Mouse (Mus musculus) limb, embryonic 12.5 days (tissue): ENCODE measurements around the gene Hcn2. TPM values are rescaled to one million over a fixed set of nuclear protein-coding genes. Genes with fewer than 3 reads are reported as not detected.
A peak's percentile ranks its signal among the peaks of the same experiment; 100 is the strongest.

Source experiments
- ATAC-seq: fragments of 200-750 bp; cut with Nextera tagmentation; 2 replicates; pipeline ENCODE4 v1.8.0; 2017; ENCODE audit warnings: low read depth, moderate TSS enrichment; ENCODE audit not compliant: insufficient number of reproducible peaks, insufficient read depth, low FRiP score, low TSS enrichment
- H3K27ac ChIP-seq: fragments of 300-500 bp; sonication (generic); 2 replicates; pipeline ENCODE4 v1.5.1; 2016; ENCODE audit warnings: mild to moderate bottlenecking, moderate library complexity
- H3K27me3 ChIP-seq: fragments of 300-500 bp; sonication (generic); 2 replicates; pipeline ENCODE4 v1.6.1; 2016; ENCODE audit warnings: mild to moderate bottlenecking, moderate library complexity
- H3K36me3 ChIP-seq: fragments of 300-500 bp; sonication (generic); 2 replicates; pipeline ENCODE4 v1.6.1; 2016; ENCODE audit warnings: mild to moderate bottlenecking, moderate library complexity
- H3K4me1 ChIP-seq: fragments of 300-500 bp; sonication (generic); replicated peaks from 2 replicates; pipeline ENCODE4 v1.6.1; 2016
- H3K4me2 ChIP-seq: fragments of 300-500 bp; sonication (generic); 2 replicates; pipeline ENCODE4 v1.6.1; 2016; ENCODE audit warnings: mild to moderate bottlenecking, moderate library complexity
- H3K4me3 ChIP-seq: fragments of 300-500 bp; sonication (generic); replicated peaks from 2 replicates; pipeline ENCODE4 v1.5.1; 2016; ENCODE audit warnings: mild to moderate bottlenecking
- H3K9ac ChIP-seq: fragments of 300-500 bp; sonication (generic); replicated peaks from 2 replicates; pipeline ENCODE4 v1.6.1; 2016; ENCODE audit warnings: mild to moderate bottlenecking, moderate library complexity
- H3K9me3 ChIP-seq: fragments of 300-500 bp; sonication (generic); 2 replicates; pipeline ENCODE4 v1.6.1; 2016; ENCODE audit warnings: mild to moderate bottlenecking, moderate library complexity
- WGBS: fragments of 180-500 bp; shearing (Covaris S2); methylation state at CpG from one replicate; pipeline ENCODE4 v1.1.7; 2016; 5-methylcytosine and 5-hydroxymethylcytosine counted together
- polyA plus RNA-seq: library from polyadenylated mRNA; unstranded; fragments of >200 nt; fragmentation: Nextera tagmentation; extraction: Ambion mirVana; gene quantifications from 2 replicates; pipeline ENCODE4 v1.2.1, GENCODE M21; 2016

Gene Hcn2
- polyA plus RNA-seq, 1 experiment from 2014 or later = 0.15 TPM

DNA sequence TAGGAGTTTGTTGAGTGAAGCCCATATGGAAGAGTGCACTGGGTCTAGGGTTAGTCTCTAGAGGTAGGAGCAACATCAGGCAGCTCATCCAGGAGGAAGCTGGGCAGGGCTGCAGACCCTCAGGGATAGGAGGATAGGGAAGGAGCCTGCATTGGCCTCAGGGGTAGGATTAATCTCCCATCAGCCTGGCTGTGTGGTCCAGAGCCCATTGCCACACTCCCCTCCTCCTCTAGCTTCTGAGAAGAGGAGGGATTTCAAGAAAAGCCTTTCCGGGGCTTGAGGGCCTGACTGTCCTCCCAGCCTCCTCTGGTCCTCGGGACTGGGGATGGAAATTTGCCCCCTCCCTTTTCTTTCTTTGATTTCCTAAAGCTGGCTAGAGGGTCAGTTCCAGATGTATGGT, 62.8 kb downstream of the Hcn2 start:
- WGBS = 19% methylated on average over 2 of the region's 2 CpGs
- Histone ChIP-seq H3K27me3 (peaks cover 70% of the 10 kb centered on the region), H3K4me1 (peaks cover 39% of the 10 kb centered on the region), H3K27ac (0 out of 2 replicates have a peak overlapping the region, but pooled peaks have one; percentile 7), H3K36me3 (no peaks in the 10 kb centered on the region), H3K4me3 (peak overlapping the region; percentile 42; the same call in 1 of the 2 replicates), H3K9me3 (peaks cover 6% of the 10 kb centered on the region; the same call in 1 of the 2 replicates), H3K4me2 (no peak overlapping the region), H3K9ac (no peak overlapping the region)
- ATAC-seq = no peak

DNA sequence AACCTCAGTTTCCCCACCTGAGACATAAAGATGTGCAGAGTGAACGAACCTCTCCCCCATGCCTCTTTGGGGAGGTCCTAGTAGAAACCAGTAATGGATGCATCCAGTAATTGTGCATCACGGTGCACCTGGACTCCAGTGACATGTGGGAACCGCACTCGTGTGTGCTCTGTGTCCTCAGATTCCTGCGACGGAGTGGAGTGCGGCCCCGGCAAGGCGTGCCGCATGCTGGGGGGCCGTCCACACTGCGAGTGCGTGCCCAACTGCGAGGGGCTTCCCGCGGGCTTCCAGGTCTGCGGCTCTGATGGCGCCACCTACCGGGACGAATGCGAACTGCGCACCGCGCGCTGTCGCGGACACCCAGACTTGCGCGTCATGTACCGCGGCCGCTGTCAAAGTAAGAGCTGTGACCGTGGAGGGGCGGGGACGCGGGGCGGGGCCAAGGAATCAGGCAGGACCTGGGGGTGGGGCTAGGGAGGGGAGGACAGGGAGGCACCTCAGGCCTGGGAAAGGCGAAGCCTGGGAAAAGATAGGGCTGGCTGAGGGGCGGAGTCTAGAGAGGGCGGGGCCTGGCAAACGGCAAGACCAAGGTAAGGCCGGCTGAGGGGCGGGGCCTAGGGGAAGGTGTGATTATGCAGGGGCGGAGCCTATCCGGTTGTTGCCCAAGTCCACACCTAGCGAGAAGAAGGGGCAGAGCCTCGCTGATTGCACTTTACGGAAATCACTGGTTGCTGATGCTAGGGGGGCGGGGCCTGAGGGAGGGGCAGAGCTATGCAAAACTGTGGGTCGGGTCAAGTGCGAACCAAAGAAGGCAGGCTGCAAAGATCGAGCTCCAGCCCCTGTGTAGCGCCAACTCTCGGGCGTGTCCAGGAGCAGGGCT, 63.6 kb downstream of the Hcn2 start:
- H3K36me3 ChIP-seq = no peaks in the 10 kb centered on the region
- peaks cover 79% of the 10 kb centered on the region for H3K27me3 ChIP-seq
- H3K4me2 ChIP-seq = peak overlapping the region; percentile 68
- H3K4me1 ChIP-seq = peaks cover 39% of the 10 kb centered on the region
- no peak overlapping the region for H3K27ac ChIP-seq
- 2% methylated on average over 55 of the region's 55 CpGs for WGBS
- peaks cover 4% of the 10 kb centered on the region; the same call in 1 of the 2 replicates for H3K9me3 ChIP-seq
- ATAC-seq = peak; percentile 81
- 0 out of 2 replicates have a peak overlapping the region, but pooled peaks have one; percentile 23 for H3K9ac ChIP-seq
- peak overlapping the region; percentile 42 for H3K4me3 ChIP-seq

DNA sequence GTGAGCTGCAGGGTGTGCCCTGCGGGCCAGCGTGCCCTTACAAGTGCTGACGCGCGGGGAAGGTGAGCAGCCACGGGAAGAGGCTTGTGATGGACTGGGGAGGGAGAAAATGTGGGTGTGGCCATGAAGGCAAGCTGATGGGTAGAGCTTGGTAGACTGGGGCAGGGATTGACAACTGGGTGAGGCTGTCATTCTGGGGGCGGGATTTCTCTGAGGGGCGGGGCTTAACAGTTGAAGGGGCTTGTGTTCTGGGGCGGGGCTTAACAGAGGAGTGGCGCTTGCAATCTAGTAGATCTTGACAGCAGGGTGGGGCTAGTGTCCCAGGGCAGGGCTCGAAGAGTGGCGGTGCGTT, 64.2 kb downstream of the Hcn2 start:
- 0 out of 2 replicates have a peak overlapping the region, but pooled peaks have one; percentile 23 for H3K9ac ChIP-seq
- no peak overlapping the region for H3K27ac ChIP-seq
- peak; percentile 1; the same call in 1 of the 2 replicates for ATAC-seq

DNA sequence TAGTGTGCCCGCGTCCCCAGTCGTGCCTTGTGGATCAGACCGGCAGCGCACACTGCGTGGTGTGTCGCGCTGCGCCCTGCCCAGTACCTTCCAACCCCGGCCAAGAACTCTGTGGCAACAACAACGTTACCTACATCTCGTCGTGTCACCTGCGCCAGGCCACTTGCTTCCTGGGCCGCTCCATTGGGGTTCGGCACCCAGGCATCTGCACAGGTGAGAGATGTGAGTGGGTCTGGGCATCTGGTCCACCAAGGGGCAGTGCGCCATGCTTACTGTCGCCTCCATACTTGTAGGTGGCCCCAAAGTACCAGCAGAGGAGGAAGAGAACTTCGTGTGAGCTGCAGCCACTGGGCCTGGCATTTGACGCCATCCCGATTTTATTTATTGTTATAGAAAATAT, 64.7 kb downstream of the Hcn2 start:
- 26% methylated on average over 21 of the region's 21 CpGs for WGBS
- Histone ChIP-seq H3K9me3 (no peaks in the 10 kb centered on the region), H3K36me3 (no peaks in the 10 kb centered on the region), H3K27me3 (peaks cover 81% of the 10 kb centered on the region), H3K4me3 (peak overlapping the region; percentile 42), H3K27ac (no peak overlapping the region), H3K4me2 (peak overlapping the region; percentile 68), H3K4me1 (peaks cover 39% of the 10 kb centered on the region), H3K9ac (0 out of 2 replicates have a peak overlapping the region, but pooled peaks have one; percentile 23)
- no peak for ATAC-seq

More for the DNA sequence above, 64.2 kb downstream of the Hcn2 start:
- H3K27me3 ChIP-seq = peaks cover 81% of the 10 kb centered on the region
- no peaks in the 10 kb centered on the region for H3K9me3 ChIP-seq
- peak overlapping the region; percentile 68 for H3K4me2 ChIP-seq
- WGBS = 3% methylated on average over 13 of the region's 13 CpGs
- H3K4me1 ChIP-seq = peaks cover 39% of the 10 kb centered on the region
- H3K36me3 ChIP-seq = no peaks in the 10 kb centered on the region
- peak overlapping the region; percentile 42 for H3K4me3 ChIP-seq

DNA sequence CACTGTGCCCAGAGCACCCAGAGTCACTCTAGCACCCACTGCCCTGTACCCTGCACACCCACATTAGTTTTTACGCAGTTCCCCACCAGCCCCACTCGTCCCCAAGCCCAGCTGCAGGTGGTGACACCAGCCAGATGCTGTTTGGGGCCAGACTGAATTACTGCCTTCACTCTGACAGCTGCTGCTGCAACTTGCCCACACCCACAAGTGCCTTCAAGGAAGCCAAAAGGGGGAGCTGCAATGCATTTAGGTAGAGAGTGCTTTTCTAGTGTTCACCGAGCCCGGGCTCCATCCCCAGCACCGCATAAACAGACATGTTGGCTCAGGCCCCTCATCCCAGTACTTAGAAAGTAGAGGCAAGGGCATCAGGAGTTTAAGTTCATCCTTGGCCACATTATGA, 65.5 kb downstream of the Hcn2 start:
- Histone ChIP-seq H3K36me3 (no peaks in the 10 kb centered on the region), H3K27me3 (peaks cover 76% of the 10 kb centered on the region), H3K9me3 (no peaks in the 10 kb centered on the region), H3K4me1 (peaks cover 36% of the 10 kb centered on the region), H3K4me2 (no peak overlapping the region), H3K9ac (no peak overlapping the region), H3K4me3 (no peak overlapping the region), H3K27ac (no peak overlapping the region)
- 50% methylated on average over 5 of the region's 5 CpGs for WGBS
- ATAC-seq = no peak

DNA sequence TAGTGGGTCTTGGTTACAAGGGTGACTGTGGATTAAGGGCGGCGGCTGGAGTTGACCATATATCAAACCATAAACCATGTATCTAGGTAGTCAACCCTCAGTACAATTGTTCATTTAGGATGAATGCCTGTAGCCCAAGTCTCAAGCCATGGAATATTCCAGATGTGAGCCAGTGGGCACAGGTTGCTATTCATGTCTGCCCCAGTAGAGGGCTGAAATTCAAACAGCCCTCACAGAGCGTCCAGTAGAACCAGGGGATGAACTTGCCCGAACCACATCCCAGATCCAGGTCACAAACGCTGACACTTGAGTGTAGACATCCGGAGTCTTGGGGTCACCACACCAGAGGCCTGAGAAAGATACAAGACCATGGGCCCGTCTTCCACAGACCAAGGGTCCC, 66.6 kb downstream of the Hcn2 start:
- H3K27me3 ChIP-seq = peaks cover 65% of the 10 kb centered on the region
- no peaks in the 10 kb centered on the region for H3K36me3 ChIP-seq
- ATAC-seq = no peak
- no peak overlapping the region for H3K4me3 ChIP-seq
- no peaks in the 10 kb centered on the region for H3K9me3 ChIP-seq
- peaks cover 25% of the 10 kb centered on the region for H3K4me1 ChIP-seq
- WGBS = 63% methylated on average over 7 of the region's 7 CpGs
- no peak overlapping the region for H3K4me2 ChIP-seq
- H3K27ac ChIP-seq = no peak overlapping the region
- no peak overlapping the region for H3K9ac ChIP-seq

DNA sequence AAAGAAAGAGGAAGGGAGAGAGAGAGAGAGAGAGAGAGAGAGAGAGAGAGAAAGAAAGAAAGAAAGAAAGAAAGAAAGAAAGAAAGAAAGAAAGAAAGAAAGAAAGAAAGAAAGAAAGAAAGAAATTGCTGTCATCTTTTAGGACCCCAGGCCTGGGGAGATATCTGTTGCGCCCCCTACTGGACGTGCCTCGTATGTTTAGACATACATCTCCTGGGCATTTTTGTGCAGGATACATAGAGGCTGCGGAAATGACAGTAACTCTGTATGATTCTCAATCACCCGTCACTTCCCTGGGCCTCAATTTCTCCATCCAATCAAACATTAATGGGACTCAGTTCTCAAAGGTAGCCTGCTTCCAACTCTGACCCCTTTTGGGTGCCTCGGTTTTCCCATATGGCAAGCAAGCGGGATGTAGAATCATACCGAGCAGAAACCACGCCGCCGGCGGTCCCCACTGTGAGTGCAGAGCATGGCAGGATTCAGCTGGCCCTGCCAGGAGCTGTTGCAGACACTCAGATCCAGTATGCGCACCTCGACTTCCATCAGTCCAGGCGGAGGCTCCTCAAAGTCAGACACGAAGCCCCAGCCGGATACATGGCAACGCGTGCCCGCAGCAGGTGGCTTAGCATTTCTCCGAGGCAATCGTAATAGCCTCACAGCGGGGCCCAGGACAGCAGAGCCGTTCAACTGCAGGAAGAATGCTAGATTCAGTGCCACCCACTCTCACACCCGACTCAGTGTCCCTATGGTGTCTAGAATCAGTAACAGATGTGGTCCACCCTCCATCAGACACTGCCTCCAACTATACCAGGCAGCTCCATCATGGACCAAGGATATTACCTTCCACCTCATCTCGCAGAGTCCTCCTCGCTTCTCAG, 67.7 kb downstream of the Hcn2 start:
- no peak overlapping the region for H3K4me3 ChIP-seq
- WGBS = 36% methylated on average over 27 of the region's 27 CpGs

More for the DNA sequence above, 67.7 kb downstream of the Hcn2 start:
- no peak for ATAC-seq
- no peak overlapping the region for H3K27ac ChIP-seq
- no peaks in the 10 kb centered on the region for H3K36me3 ChIP-seq
- peaks cover 16% of the 10 kb centered on the region for H3K4me1 ChIP-seq
- no peaks in the 10 kb centered on the region for H3K9me3 ChIP-seq
- H3K9ac ChIP-seq = no peak overlapping the region
- no peak overlapping the region for H3K4me2 ChIP-seq
- H3K27me3 ChIP-seq = peaks cover 54% of the 10 kb centered on the region

Other genes with a start within 250 kb of the Hcn2 start
- not detected in 2 replicates for gene Vmn2r83, start 247.9 kb upstream of the Hcn2 start, polyA plus RNA-seq
- 20.4 and 21.2 TPM in 2 replicates for gene Plpp2, start 182.8 kb upstream of the Hcn2 start, polyA plus RNA-seq
- gene Mier2, start 161.4 kb upstream of the Hcn2 start, polyA plus RNA-seq = 74.8 and 78.1 TPM in 2 replicates
- gene Theg, start 129.3 kb upstream of the Hcn2 start, polyA plus RNA-seq = not detected in 2 replicates
- gene C2cd4c, start 102.6 kb upstream of the Hcn2 start, polyA plus RNA-seq = not detected in 2 replicates
- 12.0 and 12.2 TPM in 2 replicates for gene Shc2, start 78.7 kb upstream of the Hcn2 start, polyA plus RNA-seq
- gene Odf3l2, start 70.9 kb upstream of the Hcn2 start, polyA plus RNA-seq = not detected in 2 replicates
- 7.1 and 7.2 TPM in 2 replicates for gene Madcam1, start 52.1 kb upstream of the Hcn2 start, polyA plus RNA-seq
- 57.6 and 63.1 TPM in 2 replicates for gene Tpgs1, start 47.3 kb upstream of the Hcn2 start, polyA plus RNA-seq
- gene Cdc34, start 34.4 kb upstream of the Hcn2 start, polyA plus RNA-seq = 139 and 149 TPM in 2 replicates
- gene Gzmm, start 27.6 kb upstream of the Hcn2 start, polyA plus RNA-seq = 0.74 and 1.2 TPM in 2 replicates
- 676 and 680 TPM in 2 replicates for gene Bsg, start 12.1 kb upstream of the Hcn2 start, polyA plus RNA-seq
- gene Polrmt, start 29.9 kb downstream of the Hcn2 start, polyA plus RNA-seq = 54.0 and 54.1 TPM in 2 replicates
- 0.24 and 0.60 TPM in 2 replicates for gene Fgf22, start 38.4 kb downstream of the Hcn2 start, polyA plus RNA-seq
- gene Rnf126, start 50.3 kb downstream of the Hcn2 start, polyA plus RNA-seq = 108 and 113 TPM in 2 replicates
- 3.0 and 4.0 TPM in 2 replicates for gene Fstl3, start 60.6 kb downstream of the Hcn2 start, polyA plus RNA-seq
- not detected in 2 replicates for gene Prss57, start 74.3 kb downstream of the Hcn2 start, polyA plus RNA-seq
- 121 TPM in 2 replicates for gene Palm, start 76.9 kb downstream of the Hcn2 start, polyA plus RNA-seq
- gene Misp, start 104.4 kb downstream of the Hcn2 start, polyA plus RNA-seq = 0.28 and 0.67 TPM in 2 replicates
- 373 and 403 TPM in 2 replicates for gene Ptbp1, start 137.8 kb downstream of the Hcn2 start, polyA plus RNA-seq
- gene Prtn3, start 157.8 kb downstream of the Hcn2 start, polyA plus RNA-seq = 15.1 and 15.3 TPM in 2 replicates
- gene Plppr3, start 158.0 kb downstream of the Hcn2 start, polyA plus RNA-seq = 157 and 162 TPM in 2 replicates
- gene Elane, start 169.6 kb downstream of the Hcn2 start, polyA plus RNA-seq = not detected in 2 replicates
- not detected in 2 replicates for gene Cfd, start 174.2 kb downstream of the Hcn2 start, polyA plus RNA-seq
- 50.8 and 53.7 TPM in 2 replicates for gene Med16, start 192.3 kb downstream of the Hcn2 start, polyA plus RNA-seq
- gene Gm26602, start 194.2 kb downstream of the Hcn2 start, polyA plus RNA-seq = 5.5 and 21.1 TPM in 2 replicates
- 1.1 and 1.2 TPM in 2 replicates for gene Kiss1r, start 200.3 kb downstream of the Hcn2 start, polyA plus RNA-seq
- 149 and 161 TPM in 2 replicates for gene R3hdm4, start 204.6 kb downstream of the Hcn2 start, polyA plus RNA-seq
- 8.4 and 8.6 TPM in 2 replicates for gene Arid3a, start 210.4 kb downstream of the Hcn2 start, polyA plus RNA-seq
- gene Wdr18, start 243.5 kb downstream of the Hcn2 start, polyA plus RNA-seq = 120 and 122 TPM in 2 replicates